Mouse (Mus musculus): ENCODE results near the gene Prdm16.

GRCm38 (mm10) chr4:154402948-154403347 is 233.7 kb downstream of the Prdm16 start:
- TF ChIP-seq CTCF (IDR thresholded peaks at IDR 0.05; ENCODE audit: extremely low read depth, insufficient read depth, insufficient read length, insufficient replicate concordance) (no peak), POLR2A (IDR thresholded peaks at IDR 0.05; ENCODE audit: low read depth, low read length) (no peak)
